Mouse (Mus musculus) heart, adult 2 months (tissue): ENCODE measurements around the gene Wwc1. TPM values are rescaled to one million over a fixed set of nuclear protein-coding genes. Genes with fewer than 3 reads are reported as not detected.

Experiments used
- DNase-seq, 2 experiments: peaks; one replicate each; pipeline ENCODE4 v3.0.0; 2021
- H3K27ac ChIP-seq: fragments of 200-600 bp; 2 replicates; pipeline ENCODE4 v1.8.1; 2022
- H3K27me3 ChIP-seq: fragments of 200-500 bp; 2 replicates; pipeline ENCODE4 v1.6.1; 2012; ENCODE audit warnings: mild to moderate bottlenecking, low read length, inconsistent platforms, mixed read lengths; ENCODE audit not compliant: control insufficient read depth, insufficient read depth
- H3K36me3 ChIP-seq: fragments of 200-500 bp; 2 replicates; pipeline ENCODE4 v1.6.1; 2012; ENCODE audit warnings: low read length, inconsistent platforms; ENCODE audit not compliant: control insufficient read depth, insufficient read depth
- H3K4me1 ChIP-seq: fragments of 200-500 bp; 2 replicates; pipeline ENCODE4 v1.6.1; 2011; ENCODE audit warnings: low read length; ENCODE audit not compliant: control insufficient read depth, insufficient read depth
- H3K4me3 ChIP-seq: fragments of 200-600 bp; 2 replicates; pipeline ENCODE4 v1.8.1; 2022
- H3K79me2 ChIP-seq: fragments of 200-500 bp; replicated peaks from 2 replicates; pipeline ENCODE4 v1.6.1; 2012; ENCODE audit warnings: mild to moderate bottlenecking, inconsistent platforms, low read length, moderate library complexity, mixed read lengths; ENCODE audit not compliant: control insufficient read depth, insufficient read depth
- H3K9ac ChIP-seq: fragments of 200-500 bp; 2 replicates; pipeline ENCODE4 v1.6.1; 2012; ENCODE audit warnings: low read depth, mild to moderate bottlenecking, control low read depth, inconsistent platforms, low read length, mixed read lengths
- CTCF ChIP-seq: fragments of 200-600 bp; IDR thresholded peaks from 2 replicates; pipeline ENCODE4 v1.8.1; 2022; ENCODE audit warnings: antibody characterized with exemption, mild to moderate bottlenecking, moderate library complexity
- EP300 ChIP-seq: fragments of 200-500 bp; IDR thresholded peaks from 2 replicates; pipeline ENCODE4 v1.6.1; 2011; ENCODE audit warnings: low read depth, low read length, control low read depth; ENCODE audit not compliant: insufficient read depth
- POLR2A ChIP-seq: fragments of 200-500 bp; IDR thresholded peaks from 2 replicates; pipeline ENCODE4 v1.6.1; 2011; ENCODE audit warnings: mild to moderate bottlenecking, low read depth, low read length, control low read depth; ENCODE audit not compliant: insufficient read depth
- WGBS: fragments of 180-500 bp; shearing (Covaris S2); methylation state at CpG from one replicate; pipeline ENCODE4 v1.1.7; 2018; 5-methylcytosine and 5-hydroxymethylcytosine counted together
- intact Hi-C: fragments of 180-260 bp; cut with DNase I; formaldehyde crosslinking; loops from one replicate; pipeline ENCODE4 v1.15.1; 2025
- polyA plus RNA-seq: library from polyadenylated mRNA; depleted of rRNA; stranded (reverse); fragments of >200 nt; gene quantifications from 2 replicates; pipeline ENCODE4 v1.2.3, GENCODE M21; 2012
- total RNA-seq, 2 experiments: library from RNA; stranded (reverse); gene quantifications; 2 replicates each; pipeline ENCODE4 v1.2.3; 2021

Gene Wwc1
- total and polyA plus RNA-seq, 3 experiments, result 0.84 to 2.1 (median 1.1) TPM

GRCm38 (mm10) chr11:35893454-35893853 is 86.9 kb downstream of the Wwc1 start:
- Histone ChIP-seq H3K4me3 (no peak overlapping the region), H3K27me3 (no peaks in the 10 kb centered on the region), H3K9ac (no peak overlapping the region), H3K36me3 (no peaks in the 10 kb centered on the region), H3K4me1 (peaks cover 1% of the 10 kb centered on the region), H3K27ac (no peak overlapping the region), H3K79me2 (no peaks in the 10 kb centered on the region)
- 51% methylated on average over 4 of the region's 4 CpGs for WGBS
- no peak for TF ChIP-seq EP300
- TF ChIP-seq POLR2A, result no peak
- TF ChIP-seq CTCF, result no peak
- intact Hi-C loops, result no loop called here
- DNase-seq, result no peak

DNA sequence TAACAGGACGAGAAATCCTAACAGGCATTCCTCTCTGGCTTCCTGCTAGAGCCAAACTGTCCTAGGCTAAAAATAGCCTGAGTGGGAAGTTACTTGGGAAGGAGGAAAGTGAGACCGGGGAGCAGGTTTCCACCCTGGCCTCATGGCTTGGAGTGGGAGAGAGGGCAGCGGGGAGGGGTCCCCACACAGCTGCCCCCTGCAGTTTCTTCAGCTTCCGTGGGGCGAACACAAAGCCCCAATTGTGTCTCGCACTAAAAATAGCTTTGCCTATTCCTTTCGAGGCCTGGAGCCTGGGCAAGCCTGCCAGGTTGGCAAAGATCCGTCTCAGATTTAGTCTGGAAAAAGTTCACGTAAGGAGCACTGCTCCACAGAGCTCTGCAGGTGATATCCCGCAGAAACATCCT is 87.3 kb downstream of the Wwc1 start:
- Histone ChIP-seq H3K27me3 (no peaks in the 10 kb centered on the region), H3K4me1 (peaks cover 1% of the 10 kb centered on the region), H3K4me3 (no peak overlapping the region), H3K27ac (no peak overlapping the region; the same call in 1 of the 2 replicates), H3K9ac (peak overlapping the region; percentile 22; the same call in 1 of the 2 replicates), H3K36me3 (no peaks in the 10 kb centered on the region), H3K79me2 (no peaks in the 10 kb centered on the region)
- intact Hi-C loops, result no loop called here
- 7% methylated on average over 10 of the region's 10 CpGs for WGBS
- peak; percentile 26 to 31 for DNase-seq
- TF ChIP-seq POLR2A, result no peak
- TF ChIP-seq EP300, result no peak
- TF ChIP-seq CTCF, result no peak

DNA sequence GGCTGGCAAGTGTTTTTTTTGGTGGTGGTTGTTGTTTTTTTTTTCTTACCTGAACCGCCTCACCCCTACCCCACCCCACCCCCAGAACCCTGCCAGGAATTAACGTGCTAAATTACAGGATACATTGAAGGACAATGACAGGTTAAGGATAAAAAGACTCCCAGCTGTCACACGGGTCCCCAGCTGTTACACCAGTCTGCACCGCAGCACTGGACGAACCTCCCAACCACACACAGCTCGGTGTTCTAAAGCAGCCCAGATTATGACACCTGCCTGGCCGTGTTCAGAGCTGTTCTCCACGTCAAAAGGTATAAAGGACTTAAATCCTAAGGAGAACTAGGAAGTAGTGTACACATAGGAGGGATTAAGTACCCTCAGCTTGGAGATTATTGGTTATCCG is 88.0 kb downstream of the Wwc1 start:
- 76% methylated on average over 9 of the region's 9 CpGs for WGBS

DNA sequence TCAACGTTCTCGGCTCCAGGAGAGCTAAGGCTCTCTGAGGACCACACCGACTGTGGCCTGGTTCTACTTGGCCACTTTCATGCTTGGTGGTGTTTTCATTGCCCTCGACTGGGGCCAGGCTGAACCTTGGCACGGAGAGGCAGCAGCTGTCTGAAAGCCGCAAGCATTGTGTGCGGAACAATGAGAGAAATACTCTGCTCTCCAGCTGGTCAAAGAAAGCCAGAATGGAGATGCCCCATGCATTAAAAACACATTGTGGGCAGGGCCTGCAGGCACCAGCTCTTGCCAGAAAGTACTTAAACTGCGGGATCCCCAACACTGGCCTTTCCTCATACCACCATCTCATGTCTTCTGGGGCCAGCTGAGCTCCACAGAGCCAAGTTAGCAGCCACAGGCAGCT is 91.5 kb downstream of the Wwc1 start:
- no peaks in the 10 kb centered on the region for H3K27me3 ChIP-seq
- no peak for TF ChIP-seq POLR2A
- TF ChIP-seq EP300, result no peak
- TF ChIP-seq CTCF, result no peak
- no peaks in the 10 kb centered on the region for H3K36me3 ChIP-seq
- no peak for DNase-seq
- H3K9ac ChIP-seq, result no peak overlapping the region
- no peak overlapping the region for H3K27ac ChIP-seq
- H3K79me2 ChIP-seq, result no peaks in the 10 kb centered on the region
- intact Hi-C loops, result no loop called here
- H3K4me3 ChIP-seq, result no peak overlapping the region
- H3K4me1 ChIP-seq, result peaks cover 1% of the 10 kb centered on the region
- WGBS, result 86% methylated on average over 8 of the region's 8 CpGs

More for the DNA sequence above, 88.0 kb downstream of the Wwc1 start:
- Histone ChIP-seq H3K9ac (no peak overlapping the region), H3K4me3 (no peak overlapping the region), H3K79me2 (no peaks in the 10 kb centered on the region), H3K4me1 (peaks cover 1% of the 10 kb centered on the region), H3K27ac (no peak overlapping the region), H3K27me3 (no peaks in the 10 kb centered on the region), H3K36me3 (no peaks in the 10 kb centered on the region)
- no peak for DNase-seq
- TF ChIP-seq CTCF, result no peak
- intact Hi-C loops, result no loop called here

GRCm38 (mm10) chr11:35882777-35883176 is 97.5 kb downstream of the Wwc1 start:
- no peaks in the 10 kb centered on the region for H3K4me1 ChIP-seq
- no peak overlapping the region for H3K27ac ChIP-seq
- DNase-seq, result no peak
- 91% methylated on average over 6 of the region's 6 CpGs for WGBS
- no peaks in the 10 kb centered on the region for H3K36me3 ChIP-seq
- H3K79me2 ChIP-seq, result no peaks in the 10 kb centered on the region
- intact Hi-C loops, result no loop called here
- no peak overlapping the region for H3K9ac ChIP-seq
- H3K27me3 ChIP-seq, result no peaks in the 10 kb centered on the region
- H3K4me3 ChIP-seq, result no peak overlapping the region
- TF ChIP-seq EP300, result no peak
- no peak for TF ChIP-seq POLR2A
- TF ChIP-seq CTCF, result no peak

DNA sequence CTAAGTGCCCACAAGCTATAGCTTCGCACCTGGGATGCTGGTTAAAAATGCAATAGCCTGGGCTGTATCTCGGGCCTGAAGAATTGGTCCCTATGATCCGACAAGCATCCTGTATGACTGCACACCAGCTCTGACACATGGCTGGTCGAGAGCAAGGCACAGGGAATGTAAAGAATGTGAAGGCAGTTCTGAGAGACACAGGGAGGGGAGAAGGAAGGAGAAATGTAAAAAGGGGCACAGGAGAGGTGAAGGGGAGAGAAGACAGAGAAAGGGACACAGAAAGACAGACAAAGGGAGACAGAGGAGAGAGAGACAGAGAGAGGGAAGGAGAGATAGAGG is 101.8 kb downstream of the Wwc1 start:
- intact Hi-C loops, result no loop called here
- H3K4me3 ChIP-seq, result no peak overlapping the region
- no peaks in the 10 kb centered on the region for H3K27me3 ChIP-seq
- TF ChIP-seq POLR2A (no peak), EP300 (no peak), CTCF (no peak)
- H3K36me3 ChIP-seq, result no peaks in the 10 kb centered on the region
- H3K4me1 ChIP-seq, result no peaks in the 10 kb centered on the region; the same call in 1 of the 2 replicates
- no peak overlapping the region for H3K9ac ChIP-seq
- H3K27ac ChIP-seq, result no peak overlapping the region
- DNase-seq, result no peak
- no peaks in the 10 kb centered on the region for H3K79me2 ChIP-seq
- WGBS, result 64% methylated on average over 4 of the region's 4 CpGs
